Mouse (Mus musculus): ENCODE measurements around the gene Nalcn. TPM values are rescaled to one million over a fixed set of nuclear protein-coding genes. Genes with fewer than 3 reads are reported as not detected.

The Nalcn gene
- polyA plus RNA-seq, 1 experiment from 2014 or later: 5.5 TPM

- no peaks in the 10 kb centered on the region for H3K9me3 ChIP-seq (replicated peaks; ENCODE audit: control insufficient read depth, low read length)
- DNase-seq (ENCODE audit: low spot score) (peak; percentile 40), ATAC-seq (peak; percentile 12; the same call in 1 of the 2 replicates)
- no peaks in the 10 kb centered on the region for H3K4me1 ChIP-seq (ENCODE audit: control insufficient read depth, insufficient read depth, low read length)
- no peaks in the 10 kb centered on the region for H3K27me3 ChIP-seq (replicated peaks; ENCODE audit: control insufficient read depth, insufficient read depth, low read length)
- no peak overlapping the region for H3K4me2 ChIP-seq (ENCODE audit: low read length)
- no peak overlapping the region for H3K27ac ChIP-seq (ENCODE audit: low read depth, low read length)
- no peak overlapping the region for H3K4me3 ChIP-seq (ENCODE audit: low read depth, low read length)
- WGBS: 65% methylated on average over 3 of the region's 3 CpGs
- H3K9ac ChIP-seq (ENCODE audit: low read length): no peak overlapping the region
- no peaks in the 10 kb centered on the region for H3K36me3 ChIP-seq (ENCODE audit: control insufficient read depth, insufficient read depth, low read length)
Observed at GRCm38 (mm10) chr14:123435542-123435941, 191.4 kb downstream of the Nalcn start.

GRCm38 (mm10) chr14:123376167-123376855 is 250.6 kb downstream of the Nalcn start:
- no peak overlapping the region for H3K9ac ChIP-seq (ENCODE audit: low read length)
- H3K4me2 ChIP-seq (ENCODE audit: low read length): no peak overlapping the region
- H3K4me3 ChIP-seq (ENCODE audit: low read depth, low read length): no peak overlapping the region
- peak; percentile 27; the same call in 1 of the 2 replicates for ATAC-seq
- 80% methylated on average over 7 of the region's 7 CpGs for WGBS
- H3K27me3 ChIP-seq (replicated peaks; ENCODE audit: control insufficient read depth, insufficient read depth, low read length): no peaks in the 10 kb centered on the region
- no peaks in the 10 kb centered on the region for H3K9me3 ChIP-seq (replicated peaks; ENCODE audit: control insufficient read depth, low read length)
- DNase-seq (ENCODE audit: low spot score): peak; percentile 35
- no peaks in the 10 kb centered on the region for H3K36me3 ChIP-seq (ENCODE audit: control insufficient read depth, insufficient read depth, low read length)
- no peak overlapping the region for H3K27ac ChIP-seq (ENCODE audit: low read depth, low read length)
- H3K4me1 ChIP-seq (ENCODE audit: control insufficient read depth, insufficient read depth, low read length): no peaks in the 10 kb centered on the region

GRCm38 (mm10) chr14:123371522-123371921 is 255.4 kb downstream of the Nalcn start:
- H3K4me1 ChIP-seq (ENCODE audit: control insufficient read depth, insufficient read depth, low read length): no peaks in the 10 kb centered on the region
- DNase-seq (ENCODE audit: low spot score) (peak; percentile 72), ATAC-seq (peak; percentile 92)
- no peaks in the 10 kb centered on the region for H3K36me3 ChIP-seq (ENCODE audit: control insufficient read depth, insufficient read depth, low read length)
- no peaks in the 10 kb centered on the region for H3K27me3 ChIP-seq (replicated peaks; ENCODE audit: control insufficient read depth, insufficient read depth, low read length)
- no peak overlapping the region for H3K27ac ChIP-seq (ENCODE audit: low read depth, low read length)
- H3K9me3 ChIP-seq (replicated peaks; ENCODE audit: control insufficient read depth, low read length): no peaks in the 10 kb centered on the region
- no peak overlapping the region for H3K4me3 ChIP-seq (ENCODE audit: low read depth, low read length)
- no peak overlapping the region for H3K9ac ChIP-seq (ENCODE audit: low read length)
- 14% methylated on average over 9 of the region's 9 CpGs for WGBS
- no peak overlapping the region for H3K4me2 ChIP-seq (ENCODE audit: low read length)

GRCm38 (mm10) chr14:123359691-123360090 is 267.3 kb downstream of the Nalcn start:
- peak; percentile 77 for ATAC-seq

GRCm38 (mm10) chr14:123352973-123353372 is 274.0 kb downstream of the Nalcn start:
- Histone ChIP-seq H3K4me2 (ENCODE audit: low read length) (no peak overlapping the region), H3K9ac (ENCODE audit: low read length) (no peak overlapping the region), H3K36me3 (ENCODE audit: control insufficient read depth, insufficient read depth, low read length) (no peaks in the 10 kb centered on the region), H3K4me3 (ENCODE audit: low read depth, low read length) (no peak overlapping the region), H3K4me1 (ENCODE audit: control insufficient read depth, insufficient read depth, low read length) (no peaks in the 10 kb centered on the region), H3K27ac (ENCODE audit: low read depth, low read length) (no peak overlapping the region), H3K9me3 (replicated peaks; ENCODE audit: control insufficient read depth, low read length) (no peaks in the 10 kb centered on the region), H3K27me3 (replicated peaks; ENCODE audit: control insufficient read depth, insufficient read depth, low read length) (no peaks in the 10 kb centered on the region)
- WGBS: 10% methylated on average over 6 of the region's 6 CpGs
- peak; percentile 72 for DNase-seq (ENCODE audit: low spot score)
- ATAC-seq: peak; percentile 79

More at GRCm38 (mm10) chr14:123359691-123360090, 267.3 kb downstream of the Nalcn start:
- H3K9ac ChIP-seq (ENCODE audit: low read length): no peak overlapping the region
- H3K9me3 ChIP-seq (replicated peaks; ENCODE audit: control insufficient read depth, low read length): no peaks in the 10 kb centered on the region
- H3K4me2 ChIP-seq (ENCODE audit: low read length): no peak overlapping the region
- no peaks in the 10 kb centered on the region for H3K36me3 ChIP-seq (ENCODE audit: control insufficient read depth, insufficient read depth, low read length)
- no peak overlapping the region for H3K4me3 ChIP-seq (ENCODE audit: low read depth, low read length)
- WGBS: 36% methylated on average over 1 of the region's 1 CpGs
- no peak overlapping the region for H3K27ac ChIP-seq (ENCODE audit: low read depth, low read length)
- peak; percentile 22 for DNase-seq (ENCODE audit: low spot score)
- no peaks in the 10 kb centered on the region for H3K27me3 ChIP-seq (replicated peaks; ENCODE audit: control insufficient read depth, insufficient read depth, low read length)
- H3K4me1 ChIP-seq (ENCODE audit: control insufficient read depth, insufficient read depth, low read length): no peaks in the 10 kb centered on the region

- no peak for DNase-seq (ENCODE audit: low spot score)
- WGBS: 3% methylated on average over 1 of the region's 1 CpGs
- ATAC-seq: no peak
Observed at GRCm38 (mm10) chr14:123331841-123332240, 295.1 kb downstream of the Nalcn start.

GRCm38 (mm10) chr14:123314369-123314768 is 312.6 kb downstream of the Nalcn start:
- H3K4me3 ChIP-seq (ENCODE audit: low read depth, low read length): no peak overlapping the region
- WGBS: 35% methylated on average over 1 of the region's 1 CpGs
- ATAC-seq (peak; percentile 67), DNase-seq (ENCODE audit: low spot score) (peak; percentile 62)
- no peak overlapping the region for H3K27ac ChIP-seq (ENCODE audit: low read depth, low read length)
- no peak overlapping the region for H3K9ac ChIP-seq (ENCODE audit: low read length)
- H3K9me3 ChIP-seq (replicated peaks; ENCODE audit: control insufficient read depth, low read length): no peaks in the 10 kb centered on the region
- H3K36me3 ChIP-seq (ENCODE audit: control insufficient read depth, insufficient read depth, low read length): no peaks in the 10 kb centered on the region
- no peak overlapping the region for H3K4me2 ChIP-seq (ENCODE audit: low read length)
- H3K27me3 ChIP-seq (replicated peaks; ENCODE audit: control insufficient read depth, insufficient read depth, low read length): no peaks in the 10 kb centered on the region
- H3K4me1 ChIP-seq (ENCODE audit: control insufficient read depth, insufficient read depth, low read length): no peaks in the 10 kb centered on the region

More at GRCm38 (mm10) chr14:123331841-123332240, 295.1 kb downstream of the Nalcn start:
- Histone ChIP-seq H3K4me1 (ENCODE audit: control insufficient read depth, insufficient read depth, low read length) (no peaks in the 10 kb centered on the region), H3K27ac (ENCODE audit: low read depth, low read length) (no peak overlapping the region), H3K4me2 (ENCODE audit: low read length) (no peak overlapping the region), H3K9me3 (replicated peaks; ENCODE audit: control insufficient read depth, low read length) (no peaks in the 10 kb centered on the region), H3K27me3 (replicated peaks; ENCODE audit: control insufficient read depth, insufficient read depth, low read length) (no peaks in the 10 kb centered on the region), H3K4me3 (ENCODE audit: low read depth, low read length) (no peak overlapping the region), H3K36me3 (ENCODE audit: control insufficient read depth, insufficient read depth, low read length) (no peaks in the 10 kb centered on the region), H3K9ac (ENCODE audit: low read length) (no peak overlapping the region)

GRCm38 (mm10) chr14:123312371-123312770 is 314.6 kb downstream of the Nalcn start:
- DNase-seq (ENCODE audit: low spot score): no peak
- Histone ChIP-seq H3K36me3 (ENCODE audit: control insufficient read depth, insufficient read depth, low read length) (no peaks in the 10 kb centered on the region), H3K9me3 (replicated peaks; ENCODE audit: control insufficient read depth, low read length) (no peaks in the 10 kb centered on the region), H3K27me3 (replicated peaks; ENCODE audit: control insufficient read depth, insufficient read depth, low read length) (no peaks in the 10 kb centered on the region), H3K4me2 (ENCODE audit: low read length) (no peak overlapping the region), H3K4me3 (ENCODE audit: low read depth, low read length) (no peak overlapping the region), H3K27ac (ENCODE audit: low read depth, low read length) (no peak overlapping the region), H3K4me1 (ENCODE audit: control insufficient read depth, insufficient read depth, low read length) (no peaks in the 10 kb centered on the region), H3K9ac (ENCODE audit: low read length) (no peak overlapping the region)
- ATAC-seq: no peak
- WGBS: 91% methylated on average over 4 of the region's 4 CpGs

GRCm38 (mm10) chr14:123296068-123296467 is 330.9 kb downstream of the Nalcn start:
- Histone ChIP-seq H3K4me3 (ENCODE audit: low read depth, low read length) (no peak overlapping the region), H3K36me3 (ENCODE audit: control insufficient read depth, insufficient read depth, low read length) (no peaks in the 10 kb centered on the region), H3K9me3 (replicated peaks; ENCODE audit: control insufficient read depth, low read length) (no peaks in the 10 kb centered on the region), H3K9ac (ENCODE audit: low read length) (no peak overlapping the region), H3K27ac (ENCODE audit: low read depth, low read length) (no peak overlapping the region), H3K27me3 (replicated peaks; ENCODE audit: control insufficient read depth, insufficient read depth, low read length) (no peaks in the 10 kb centered on the region), H3K4me1 (ENCODE audit: control insufficient read depth, insufficient read depth, low read length) (no peaks in the 10 kb centered on the region), H3K4me2 (ENCODE audit: low read length) (no peak overlapping the region)
- DNase-seq (ENCODE audit: low spot score) (no peak), ATAC-seq (no peak)
